Mouse (Mus musculus) adrenal gland, postnatal 36 days (tissue): Measurements from ENCODE around the gene Col6a1. TPM values are rescaled to one million over a fixed set of nuclear protein-coding genes. Genes with fewer than 3 reads are reported as not detected.

Experiments used
- DNase-seq, 2 experiments: peaks; one replicate each; pipeline ENCODE4 v3.0.0; 2021; ENCODE audit warnings: mixed read lengths in 1 of 2
- total RNA-seq, 2 experiments: library from RNA; stranded (reverse); gene quantifications; 2 replicates each; pipeline ENCODE4 v1.2.3; 2021

Gene Col6a1
- total RNA-seq, 2 experiments from 2014 or later, result 295 to 316 TPM

- no peak for DNase-seq
Measured at GRCm38 (mm10) chr10:76724231-76724736, 1.7 kb downstream of the Col6a1 start.

GRCm38 (mm10) chr10:76722751-76723450 is 3.1 kb downstream of the Col6a1 start:
- DNase-seq, result no peak

- DNase-seq, result no peak
Measured at GRCm38 (mm10) chr10:76721746-76722145, 4.2 kb downstream of the Col6a1 start.

DNA sequence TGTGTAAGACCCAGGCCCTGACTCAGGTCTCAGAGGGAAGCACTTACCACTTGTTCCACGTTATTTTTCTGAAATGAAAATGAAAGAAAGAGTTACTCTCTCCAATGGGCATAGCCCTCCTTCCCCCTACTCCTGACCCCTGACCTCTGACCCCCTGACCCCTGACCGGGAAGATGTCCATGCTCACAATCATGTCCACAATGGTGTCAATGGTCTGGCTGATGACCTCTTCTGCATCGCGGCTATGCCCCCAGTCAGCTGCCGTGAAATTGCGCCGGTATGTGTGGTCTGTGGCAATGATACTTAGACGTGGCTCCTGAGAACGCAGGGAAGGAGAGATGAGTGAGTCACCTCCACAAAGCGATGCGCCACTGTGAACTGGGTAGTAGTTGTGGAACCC is 4.8 kb downstream of the Col6a1 start:
- no peak for DNase-seq

- DNase-seq, result no peak
Measured at GRCm38 (mm10) chr10:76717631-76718030, 8.3 kb downstream of the Col6a1 start.

GRCm38 (mm10) chr10:76717026-76717425 is 8.9 kb downstream of the Col6a1 start:
- no peak for DNase-seq

GRCm38 (mm10) chr10:76714303-76714702 is 11.7 kb downstream of the Col6a1 start:
- DNase-seq, result no peak

- no peak for DNase-seq
Measured at GRCm38 (mm10) chr10:76712500-76712899, 13.5 kb downstream of the Col6a1 start.

DNA sequence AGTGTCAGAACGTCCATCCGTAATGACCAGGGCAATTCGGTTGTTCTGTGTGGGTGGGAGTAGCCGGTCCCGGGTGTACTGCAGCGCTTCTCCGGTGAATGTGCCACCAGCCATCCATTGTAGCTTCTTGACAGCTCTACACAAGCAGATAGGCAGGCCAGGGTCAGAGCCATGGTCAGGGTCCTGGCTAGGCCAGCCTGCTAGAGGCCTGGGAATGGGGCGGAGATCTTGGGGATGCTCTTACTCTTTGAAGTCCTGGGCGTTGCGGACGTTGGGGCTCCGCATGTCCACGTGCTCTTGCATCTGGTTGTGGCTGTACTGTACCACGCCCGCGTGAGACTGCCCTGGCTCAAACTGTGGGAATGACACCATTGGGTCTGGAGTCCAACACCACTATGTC is 14.6 kb downstream of the Col6a1 start:
- no peak for DNase-seq

- no peak for DNase-seq
Measured at GRCm38 (mm10) chr10:76708465-76708864, 17.5 kb downstream of the Col6a1 start.

- DNase-seq, result no peak
Measured at GRCm38 (mm10) chr10:76707584-76707983, 18.4 kb downstream of the Col6a1 start.

GRCm38 (mm10) chr10:76707001-76707400 is 19.0 kb downstream of the Col6a1 start:
- peak in 1 of 2 experiments; percentile 42 for DNase-seq

DNA sequence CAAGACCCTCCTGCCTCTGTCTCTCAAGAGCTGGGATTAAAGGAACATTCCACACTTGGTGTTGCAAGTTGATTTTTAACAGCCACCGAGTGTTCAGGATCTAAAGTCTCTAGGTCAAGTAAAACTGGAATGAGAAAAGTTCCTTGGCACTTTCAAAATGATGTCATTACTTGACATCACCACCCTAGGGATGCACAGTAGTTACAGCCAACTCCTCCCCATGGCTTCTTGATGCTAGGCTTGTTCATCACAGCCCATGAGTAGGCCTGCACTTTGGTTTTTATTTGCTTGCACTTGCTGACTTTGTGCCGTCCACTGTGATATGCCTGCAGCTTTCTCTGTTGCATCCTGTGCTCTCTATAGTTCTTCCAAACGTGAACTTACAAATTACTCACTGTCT is 21.6 kb downstream of the Col6a1 start:
- DNase-seq, result no peak

DNA sequence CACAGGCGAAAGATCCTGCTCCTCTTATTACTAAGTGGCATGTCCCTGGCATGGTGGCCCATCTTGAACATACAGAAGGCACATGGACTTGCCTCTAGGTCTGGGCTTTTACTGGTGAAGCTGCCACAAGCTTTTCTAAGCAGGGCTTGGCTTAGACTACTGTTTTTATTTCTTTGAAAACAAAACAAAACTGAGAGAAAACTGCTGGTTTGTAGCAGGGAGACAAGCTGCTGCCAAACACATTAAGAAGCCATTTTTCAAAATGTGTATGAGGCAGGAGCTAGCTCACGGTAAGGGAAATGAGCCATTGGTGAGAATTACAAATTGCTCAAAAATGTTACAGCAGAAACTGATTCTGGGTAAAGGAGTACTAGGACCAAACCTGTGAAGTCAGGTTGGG is 24.5 kb downstream of the Col6a1 start:
- no peak for DNase-seq

DNA sequence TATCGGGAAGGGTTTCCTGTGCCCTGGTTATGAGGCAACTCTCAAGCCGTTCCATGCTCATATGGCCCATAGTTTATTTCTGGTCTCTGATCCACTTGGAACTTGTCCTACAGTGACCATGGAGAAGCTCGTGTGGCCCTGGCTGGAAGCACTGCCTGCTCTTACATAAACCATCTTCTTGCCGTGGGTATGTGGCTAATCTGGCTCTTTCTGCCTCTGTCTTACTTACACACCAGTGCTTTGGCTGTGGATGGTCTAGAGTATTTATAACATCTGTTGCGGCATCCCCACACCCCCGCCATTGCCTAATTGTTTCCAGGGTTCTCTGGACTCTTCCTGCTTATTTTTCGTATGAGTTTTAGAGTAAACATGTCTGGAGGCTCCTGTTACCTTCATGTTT is 26.2 kb downstream of the Col6a1 start:
- DNase-seq, result no peak

DNA sequence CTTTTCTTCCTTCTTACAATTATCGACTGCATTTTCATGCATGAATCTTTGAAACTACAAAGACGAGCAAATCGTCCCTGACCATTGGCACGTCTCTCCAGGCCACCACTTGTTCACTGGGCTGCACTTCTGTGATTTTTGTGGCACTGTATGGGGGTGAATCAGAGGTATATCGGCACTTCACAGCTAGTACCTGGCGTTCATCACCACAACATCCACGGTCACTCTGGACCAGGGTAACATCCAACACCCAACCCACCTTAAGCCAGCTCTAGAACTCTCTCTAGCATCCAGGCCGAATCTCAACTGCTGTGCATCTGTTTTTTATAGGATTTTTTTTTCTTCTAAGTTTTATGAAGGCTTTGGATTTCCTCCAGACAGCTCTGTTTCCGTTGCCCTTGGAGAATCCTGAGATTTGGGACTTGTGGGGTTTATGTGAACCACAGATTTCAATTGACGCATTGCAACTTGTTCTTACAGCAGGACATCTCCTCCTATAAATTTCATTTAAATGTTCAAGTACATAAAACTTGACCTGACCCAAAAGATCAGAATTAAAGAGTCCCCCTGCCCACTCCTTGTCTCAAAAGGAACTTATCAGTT is 30.6 kb downstream of the Col6a1 start:
- no peak for DNase-seq

GRCm38 (mm10) chr10:76694765-76695164 is 31.2 kb downstream of the Col6a1 start:
- no peak for DNase-seq

DNA sequence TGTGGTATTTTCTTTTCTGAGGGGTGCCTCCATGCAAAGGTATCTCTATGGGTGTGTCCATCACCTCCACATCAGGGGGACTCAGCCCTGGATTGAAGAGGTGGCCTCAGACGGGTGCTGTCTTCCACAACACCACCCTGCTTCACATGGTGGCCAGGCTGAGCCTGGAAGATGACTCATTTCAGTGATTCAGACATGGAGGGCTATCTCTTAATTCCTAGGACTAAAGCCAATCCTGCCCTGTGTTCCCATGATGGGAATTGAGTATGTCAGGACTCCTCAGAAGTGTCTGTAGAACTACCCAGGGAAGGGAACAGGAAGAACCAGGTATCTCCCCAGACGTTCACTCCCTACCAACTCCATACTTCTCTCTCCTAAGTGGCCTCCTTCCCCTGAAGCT is 32.5 kb downstream of the Col6a1 start:
- no peak for DNase-seq

DNA sequence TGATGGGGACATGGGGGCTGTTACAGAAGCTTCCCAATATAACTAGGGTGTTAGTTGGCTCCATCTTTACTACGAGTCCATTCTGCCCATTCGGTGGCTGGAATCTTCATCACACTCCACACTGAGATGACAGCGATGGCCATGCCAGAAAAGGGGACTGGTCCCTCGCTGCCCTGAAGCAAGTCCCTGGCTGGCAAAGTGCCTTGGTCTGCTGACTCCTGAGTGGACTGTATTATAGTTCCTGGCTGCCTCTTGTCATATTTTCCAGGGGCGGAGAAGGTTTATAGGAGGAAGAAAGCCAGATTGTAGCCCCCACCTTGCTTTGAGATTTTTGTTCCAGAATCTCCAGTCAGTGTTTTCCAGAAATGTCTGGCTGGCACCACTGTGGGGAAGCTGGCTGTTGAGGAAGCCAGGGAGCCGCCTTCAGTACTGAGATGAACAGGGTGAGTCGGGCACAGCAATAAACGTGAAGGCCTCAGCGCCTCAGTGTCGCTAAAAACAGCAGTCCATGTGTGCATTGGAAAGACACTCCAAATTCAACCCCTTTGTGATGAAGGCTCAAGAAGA is 40.4 kb downstream of the Col6a1 start:
- no peak for DNase-seq

DNA sequence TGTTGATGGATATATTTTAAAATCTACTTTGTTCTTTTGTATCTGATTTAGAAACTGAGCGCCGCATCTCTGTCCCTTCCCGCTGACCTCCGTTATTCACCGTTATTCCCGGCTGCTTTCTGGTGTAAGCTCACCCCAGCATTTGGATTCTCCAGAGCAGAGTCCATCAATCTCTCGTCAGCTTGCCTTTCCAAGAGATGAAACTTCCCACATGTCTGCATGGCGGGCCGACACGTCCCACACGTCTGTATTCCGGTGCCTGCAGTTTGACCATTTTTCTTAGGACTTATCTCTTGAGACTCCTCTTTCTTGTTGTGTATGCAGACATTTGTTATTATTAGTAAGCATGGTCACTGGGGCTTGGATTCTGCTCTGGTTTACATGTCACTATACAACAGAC is 42.0 kb downstream of the Col6a1 start:
- DNase-seq, result no peak

DNA sequence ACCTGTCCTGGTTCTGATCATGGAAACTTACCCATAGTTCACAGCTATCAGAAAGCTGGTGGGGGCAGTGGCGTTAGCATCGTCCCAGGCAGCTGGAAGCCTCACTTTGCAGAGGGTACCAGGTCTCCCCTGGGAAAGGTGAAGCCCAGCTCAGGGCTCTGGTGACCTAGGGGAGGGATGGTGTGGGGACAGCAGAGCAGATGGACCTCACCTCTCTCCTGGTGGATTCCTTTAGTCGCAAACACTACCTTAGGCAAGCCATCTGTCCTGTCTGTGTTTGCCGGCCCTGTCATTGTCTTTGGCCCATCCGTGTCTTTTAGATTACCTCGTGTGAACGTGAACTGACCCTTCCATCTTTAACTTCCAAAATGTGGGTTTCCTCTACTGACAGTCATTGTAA is 42.5 kb downstream of the Col6a1 start:
- DNase-seq, result no peak

DNA sequence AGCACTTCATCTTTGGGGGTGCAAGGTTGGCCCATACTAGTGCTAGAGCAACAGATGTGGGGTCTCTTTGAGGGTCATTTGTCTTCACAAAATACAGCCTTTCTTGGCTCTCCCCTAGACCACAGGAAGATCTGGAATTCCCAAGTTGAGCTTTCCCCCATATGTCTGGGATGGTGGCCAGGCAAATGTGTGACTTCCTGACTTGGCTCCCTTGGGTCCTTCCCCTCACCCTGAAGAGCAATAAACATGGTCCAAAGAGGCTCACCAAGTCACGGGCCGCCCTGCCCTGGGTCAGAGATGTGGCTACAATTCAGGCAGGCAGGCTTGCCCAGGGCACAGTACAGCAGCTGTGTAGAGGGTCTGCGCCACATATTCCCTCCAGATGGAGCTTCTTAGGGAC is 44.1 kb downstream of the Col6a1 start:
- DNase-seq, result no peak

- DNase-seq, result no peak
Measured at GRCm38 (mm10) chr10:76680758-76681650, 45.0 kb downstream of the Col6a1 start.
